Mouse (Mus musculus) hindbrain, embryonic 16.5 days (tissue): Measurements from ENCODE around the gene Bean1. TPM values are rescaled to one million over a fixed set of nuclear protein-coding genes. Genes with fewer than 3 reads are reported as not detected.
A peak's percentile ranks its signal among the peaks of the same experiment; 100 is the strongest.
"Not testable (repeated sequence)": the region's sequence is repeated elsewhere in the genome, so short reads cannot be mapped to it uniquely, and the experiment has no call there.

Experiments used
- ATAC-seq: fragments of 200-750 bp; cut with Nextera tagmentation; 2 replicates; pipeline ENCODE4 v1.8.0; 2017; ENCODE audit warnings: moderate TSS enrichment, moderate library complexity
- H3K27ac ChIP-seq: fragments of 300-500 bp; sonication (generic); 2 replicates; pipeline ENCODE4 v1.5.1; 2014; ENCODE audit warnings: low read depth, mild to moderate bottlenecking, control low read depth, low read length, moderate library complexity
- H3K27me3 ChIP-seq: fragments of 300-500 bp; sonication (generic); replicated peaks from 2 replicates; pipeline ENCODE4 v1.6.1; 2014; ENCODE audit warnings: low read length; ENCODE audit not compliant: control insufficient read depth, insufficient read depth
- H3K36me3 ChIP-seq: fragments of 300-500 bp; sonication (generic); 2 replicates; pipeline ENCODE4 v1.6.1; 2014; ENCODE audit warnings: mild to moderate bottlenecking, low read length, moderate library complexity, mixed read lengths; ENCODE audit not compliant: control insufficient read depth, insufficient read depth
- H3K4me1 ChIP-seq: fragments of 300-500 bp; sonication (generic); 2 replicates; pipeline ENCODE4 v1.6.1; 2014; ENCODE audit warnings: low read depth, low read length; ENCODE audit not compliant: control insufficient read depth, insufficient read depth
- H3K4me2 ChIP-seq: fragments of 300-500 bp; sonication (generic); 2 replicates; pipeline ENCODE4 v1.6.1; 2014; ENCODE audit warnings: mild to moderate bottlenecking, low read length, control low read depth, moderate library complexity
- H3K4me3 ChIP-seq: fragments of 300-500 bp; sonication (generic); 2 replicates; pipeline ENCODE4 v1.5.1; 2014; ENCODE audit warnings: mild to moderate bottlenecking, low read length, control low read depth, moderate library complexity
- H3K9ac ChIP-seq: fragments of 300-500 bp; sonication (generic); 2 replicates; pipeline ENCODE4 v1.6.1; 2014; ENCODE audit warnings: low read depth, mild to moderate bottlenecking, control low read depth, low read length, moderate library complexity
- H3K9me3 ChIP-seq: fragments of 300-500 bp; sonication (generic); 2 replicates; pipeline ENCODE4 v1.6.1; 2014; ENCODE audit warnings: mild to moderate bottlenecking, low read length, moderate library complexity; ENCODE audit not compliant: control insufficient read depth
- WGBS: fragments of 180-500 bp; shearing (Covaris S2); extraction: QIAGEN DNeasy Blood & Tissue Kit; methylation state at CpG from one replicate; pipeline ENCODE4 v1.1.7; 2014; 5-methylcytosine and 5-hydroxymethylcytosine counted together
- polyA plus RNA-seq: library from polyadenylated mRNA; unstranded; fragments of >200 nt; fragmentation: Nextera tagmentation; extraction: Ambion mirVana; gene quantifications from 2 replicates; pipeline ENCODE4 v1.2.1, GENCODE M21; 2015

The Bean1 gene
- polyA plus RNA-seq, 1 experiment from 2014 or later = 8.8 TPM

- Histone ChIP-seq H3K27me3 (no peaks in the 10 kb centered on the region), H3K27ac (no peak overlapping the region; the same call in 1 of the 2 replicates)
- WGBS = 75% methylated on average over 22 of the region's 22 CpGs
These were observed 77.0 kb downstream of the Bean1 start for GRCm38 (mm10) chr8:104247054-104247907.

GRCm38 (mm10) chr8:104247908-104248275, 77.7 kb downstream of the Bean1 start:
- peak overlapping the region; percentile 92 for H3K9ac ChIP-seq
- peak overlapping the region; percentile 63 for H3K27ac ChIP-seq
- 0 out of 2 replicates have a peak, but pooled peaks have one; percentile 3 for ATAC-seq
- H3K36me3 ChIP-seq = peaks cover 9% of the 10 kb centered on the region; the same call in 1 of the 2 replicates
- H3K4me1 ChIP-seq = peaks cover 18% of the 10 kb centered on the region
- H3K27me3 ChIP-seq = no peaks in the 10 kb centered on the region
- WGBS = 4% methylated on average over 11 of the region's 11 CpGs
- H3K4me2 ChIP-seq = peak overlapping the region; percentile 92
- peak overlapping the region; percentile 100 for H3K4me3 ChIP-seq
- no peaks in the 10 kb centered on the region for H3K9me3 ChIP-seq

More at GRCm38 (mm10) chr8:104247054-104247907, 77.0 kb downstream of the Bean1 start:
- Histone ChIP-seq H3K4me2 (peak overlapping the region; percentile 92), H3K4me3 (peak overlapping the region; percentile 100), H3K36me3 (peaks cover 11% of the 10 kb centered on the region), H3K9me3 (no peaks in the 10 kb centered on the region), H3K4me1 (peaks cover 18% of the 10 kb centered on the region), H3K9ac (peak overlapping the region; percentile 92)
- no peak for ATAC-seq

- H3K9ac ChIP-seq = peak within 1 kb of the TSS; percentile 92
- peak within 1 kb of the TSS; percentile 100 for H3K4me3 ChIP-seq
- H3K9me3 ChIP-seq = no peaks in the 10 kb centered on the region
- H3K4me2 ChIP-seq = peak within 1 kb of the TSS; percentile 92
- peaks cover 18% of the 10 kb centered on the region for H3K4me1 ChIP-seq
- ATAC-seq = peak; percentile 93
- H3K27ac ChIP-seq = peak within 1 kb of the TSS; percentile 63
- H3K36me3 ChIP-seq = peaks cover 7% of the 10 kb centered on the region; the same call in 1 of the 2 replicates
- no peaks in the 10 kb centered on the region for H3K27me3 ChIP-seq
- 0% methylated on average over 28 of the region's 28 CpGs for WGBS
These were observed 78.0 kb downstream of the Bean1 start, which contains the start of gene Tk2 for GRCm38 (mm10) chr8:104248276-104248675. TSS of gene Tk2 (minus strand) at chr8:104248558.

- Histone ChIP-seq H3K36me3 (peaks cover 5% of the 10 kb centered on the region; the same call in 1 of the 2 replicates), H3K4me3 (no peak overlapping the region), H3K27me3 (no peaks in the 10 kb centered on the region), H3K4me1 (peaks cover 18% of the 10 kb centered on the region), H3K4me2 (no peak overlapping the region), H3K9ac (no peak overlapping the region), H3K9me3 (no peaks in the 10 kb centered on the region), H3K27ac (no peak overlapping the region)
- WGBS = 83% methylated on average over 7 of the region's 7 CpGs
- ATAC-seq = no peak
These were observed 79.3 kb downstream of the Bean1 start for GRCm38 (mm10) chr8:104249442-104249996.

- peaks cover 18% of the 10 kb centered on the region for H3K4me1 ChIP-seq
- no peaks in the 10 kb centered on the region for H3K9me3 ChIP-seq
- WGBS = 4% methylated on average over 41 of the region's 41 CpGs
- peak within 1 kb of the TSS; percentile 73 for H3K4me3 ChIP-seq
- H3K27ac ChIP-seq = peak within 1 kb of the TSS; percentile 64
- H3K4me2 ChIP-seq = peak within 1 kb of the TSS; percentile 88
- peak; percentile 82 for ATAC-seq
- H3K36me3 ChIP-seq = no peaks in the 10 kb centered on the region
- H3K27me3 ChIP-seq = no peaks in the 10 kb centered on the region
- H3K9ac ChIP-seq = peak within 1 kb of the TSS; percentile 73
These were observed 80.5 kb downstream of the Bean1 start, which contains the start of gene Cklf for GRCm38 (mm10) chr8:104250439-104251367. TSS of gene Cklf (plus strand) at chr8:104250861.

- under 1% methylated on average over 7 of the region's 7 CpGs for WGBS
- Histone ChIP-seq H3K4me1 (peaks cover 18% of the 10 kb centered on the region), H3K4me2 (peak overlapping the region; percentile 88), H3K27ac (no peak overlapping the region), H3K9me3 (no peaks in the 10 kb centered on the region), H3K27me3 (no peaks in the 10 kb centered on the region), H3K36me3 (no peaks in the 10 kb centered on the region), H3K9ac (peak overlapping the region; percentile 73), H3K4me3 (peak overlapping the region; percentile 73)
- ATAC-seq = no peak
These were observed 81.2 kb downstream of the Bean1 start for GRCm38 (mm10) chr8:104251461-104251860.

- H3K27me3 ChIP-seq = no peaks in the 10 kb centered on the region
These were observed 82.8 kb downstream of the Bean1 start for GRCm38 (mm10) chr8:104253016-104253415.

GRCm38 (mm10) chr8:104261802-104262201, 91.6 kb downstream of the Bean1 start:
- not testable (repeated sequence) for H3K27ac ChIP-seq

More at GRCm38 (mm10) chr8:104253016-104253415, 82.8 kb downstream of the Bean1 start:
- 85% methylated on average over 3 of the region's 3 CpGs for WGBS
- H3K4me1 ChIP-seq = peaks cover 7% of the 10 kb centered on the region
- no peak for ATAC-seq
- H3K4me2 ChIP-seq = no peak overlapping the region
- no peak overlapping the region for H3K27ac ChIP-seq
- peaks cover under 1% of the 10 kb centered on the region; the same call in 1 of the 2 replicates for H3K9me3 ChIP-seq
- H3K4me3 ChIP-seq = no peak overlapping the region
- H3K36me3 ChIP-seq = peaks cover 8% of the 10 kb centered on the region
- H3K9ac ChIP-seq = no peak overlapping the region

More at GRCm38 (mm10) chr8:104261802-104262201, 91.6 kb downstream of the Bean1 start:
- H3K9ac ChIP-seq, H3K27me3 ChIP-seq, H3K4me3 ChIP-seq, ATAC-seq, H3K9me3 ChIP-seq, H3K4me1 ChIP-seq, H3K4me2 ChIP-seq: not testable (repeated sequence)
- 93% methylated on average over 5 of the region's 5 CpGs for WGBS
- H3K36me3 ChIP-seq = peaks cover 25% of the 10 kb centered on the region
